8 mouse cellular contexts compared by ENCODE assay signal in the genomic region with DNA sequence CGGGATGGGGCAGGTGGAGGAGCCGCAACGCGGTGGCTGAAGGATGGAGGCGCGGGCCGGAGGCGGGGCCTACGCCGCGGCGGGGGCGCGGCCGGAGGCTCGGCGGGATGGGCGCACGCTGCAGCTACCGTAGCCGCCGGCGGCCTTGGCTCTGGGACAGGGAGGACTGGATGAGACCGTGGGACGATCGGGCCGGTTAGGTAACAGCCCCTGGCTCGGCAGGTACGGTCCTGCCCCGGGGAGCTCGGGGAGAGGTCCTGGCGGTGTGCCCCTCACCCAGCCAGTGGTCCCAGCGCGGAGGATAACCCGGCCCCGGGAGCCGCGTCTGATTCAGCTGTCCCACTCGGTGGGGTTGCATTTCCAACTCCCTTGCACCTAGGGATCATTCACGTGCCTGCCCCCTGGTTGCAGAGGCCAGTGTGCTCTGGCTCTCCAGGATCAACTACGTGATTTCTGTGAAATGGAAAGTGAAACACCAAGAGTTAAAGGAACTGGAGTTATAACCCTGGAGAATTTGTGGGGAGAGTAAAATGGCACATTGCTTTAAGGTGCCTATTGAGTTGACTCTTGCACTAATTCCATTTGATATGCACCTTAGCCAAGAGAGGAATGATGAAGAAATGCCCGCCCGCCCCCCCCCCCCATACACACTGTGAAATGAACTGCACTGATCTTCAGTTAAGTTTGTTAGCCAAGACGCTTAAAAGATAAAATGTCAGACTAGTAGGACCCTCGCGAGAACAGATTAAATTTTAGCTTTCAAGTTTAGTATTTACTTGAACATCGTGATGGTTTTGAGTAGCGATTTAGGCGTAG. TPM values are rescaled to one million over a fixed set of nuclear protein-coding genes. Genes with fewer than 3 reads are reported as not detected.
A peak's percentile ranks its signal among the peaks of the same experiment; 100 is the strongest.
DNase-seq lines count a peak whose midpoint lies in the region; ATAC-seq and TF ChIP-seq lines count a peak whose summit lies in the region.

No protein-coding gene starts in this region.

- TF ChIP-seq POLR2A in MEL (IDR thresholded peaks at IDR 0.05; ENCODE audit: control insufficient read depth in 1 of 2, insufficient read depth in 1 of 2, low read depth in 1 of 2, low read length in 2 of 2, poor library complexity in 1 of 2): peak in 1 of 2 experiments; percentile 57; a peak in 1 of 4 replicates

- TF ChIP-seq RAD21 in MEL (IDR thresholded peaks at IDR 0.05; ENCODE audit: low read depth, low read length): no peak

- peak overlapping the region; percentile 55 for H3K4me2 ChIP-seq in forebrain, embryonic 15.5 days (replicated peaks)
- H3K4me2 ChIP-seq in lung, embryonic 15.5 days: peak overlapping the region; percentile 75

- no peaks in the 10 kb centered on the region for H3K27me3 ChIP-seq in MEL (ENCODE audit: control insufficient read depth in 1 of 2, insufficient read depth in 2 of 2, low read length in 2 of 2)
- H3K27me3 ChIP-seq in forebrain, embryonic 15.5 days: no peaks in the 10 kb centered on the region
- H3K27me3 ChIP-seq in lung, embryonic 15.5 days: no peaks in the 10 kb centered on the region

- H3K36me3 ChIP-seq in MEL (ENCODE audit: control insufficient read depth in 1 of 2, insufficient read depth in 2 of 2, low read length in 2 of 2): peaks cover 4 to 10% of the 10 kb centered on the region in 2 experiments; a peak in 3 of 4 replicates
- no peaks in the 10 kb centered on the region for H3K36me3 ChIP-seq in forebrain, embryonic 15.5 days
- H3K36me3 ChIP-seq in lung, embryonic 15.5 days: peaks cover 12% of the 10 kb centered on the region; the same call in 1 of the 2 replicates

- no peak for TF ChIP-seq EP300 in MEL (IDR thresholded peaks at IDR 0.05; ENCODE audit: low read depth in 1 of 2, low read length in 2 of 2)

- peaks cover 3 to 8% of the 10 kb centered on the region in 2 experiments; a peak in 3 of 4 replicates for H3K4me1 ChIP-seq in MEL (ENCODE audit: control insufficient read depth in 1 of 2, insufficient read depth in 2 of 2, low read length in 2 of 2)
- H3K4me1 ChIP-seq in forebrain, embryonic 15.5 days: peaks cover 9% of the 10 kb centered on the region; the same call in 1 of the 2 replicates
- H3K4me1 ChIP-seq in lung, embryonic 15.5 days: peaks cover 6% of the 10 kb centered on the region

- peak; percentile 69 for DNase-seq in MEL (ENCODE audit: low read depth, low spot score)
- peak; percentile 90 for DNase-seq in cerebellum, adult 11-12 months
- peak; percentile 75 to 80 for DNase-seq in heart, postnatal 36 days
- DNase-seq in layer of hippocampus, adult 8-10 months (ENCODE audit: low spot score in 2 of 2): peak; percentile 42 to 49
- peak; percentile 56 for DNase-seq in ovary, postnatal 14 days (ENCODE audit: low spot score)
- DNase-seq in thymus, postnatal 4 days: peak; percentile 79

- peak; percentile 85 for ATAC-seq in forebrain, embryonic 15.5 days (replicated peaks)
- peak; percentile 81 for ATAC-seq in lung, embryonic 15.5 days (ENCODE audit: borderline replicate concordance, extremely low read depth, low FRiP score, low TSS enrichment)

- peaks cover 21% of the 10 kb centered on the region for H3K79me2 ChIP-seq in MEL (ENCODE audit: control insufficient read depth, insufficient read depth, low read length, poor library complexity)

- TF ChIP-seq CTCF in MEL (IDR thresholded peaks at IDR 0.05 in 2 of 3, conservative IDR thresholded peaks at IDR 0.05 in 1 of 3; ENCODE audit: control insufficient read depth in 1 of 3, insufficient read depth in 1 of 3, low read depth in 2 of 3, low read length in 3 of 3, poor library complexity in 1 of 3, severe bottlenecking in 1 of 3): no peak

- H3K9me3 ChIP-seq in MEL (replicated peaks; ENCODE audit: insufficient read depth, low read length): no peaks in the 10 kb centered on the region
- H3K9me3 ChIP-seq in forebrain, embryonic 15.5 days: no peaks in the 10 kb centered on the region
- no peaks in the 10 kb centered on the region for H3K9me3 ChIP-seq in lung, embryonic 15.5 days

- intact Hi-C loops in heart, postnatal 36 days (cut with DNase I): loop anchor here (5.0 kb wide), 4 partner anchors 54 to 131 kb away; a partner anchor contains a TSS

- H3K27ac ChIP-seq in MEL (ENCODE audit: control insufficient read depth, low read depth, low read length): peak overlapping the region; percentile 51
- peak overlapping the region; percentile 99 for H3K27ac ChIP-seq in forebrain, embryonic 15.5 days (replicated peaks)
- H3K27ac ChIP-seq in lung, embryonic 15.5 days: peak overlapping the region; percentile 97

- H3K4me3 ChIP-seq in MEL (ENCODE audit: control insufficient read depth in 1 of 2, insufficient read depth in 1 of 2, low read depth in 2 of 2, low read length in 2 of 2): peak overlapping the region; percentile 80 to 86
- H3K4me3 ChIP-seq in forebrain, embryonic 15.5 days: peak overlapping the region; percentile 77
- peak overlapping the region; percentile 95 for H3K4me3 ChIP-seq in lung, embryonic 15.5 days

- 2% methylated on average over 49 of the region's 49 CpGs for WGBS in forebrain, embryonic 15.5 days
- under 1% methylated on average over 49 of the region's 49 CpGs for WGBS in lung, embryonic 15.5 days

- H3K9ac ChIP-seq in MEL (ENCODE audit: control insufficient read depth, low read depth, low read length, poor library complexity, severe bottlenecking): peak overlapping the region; percentile 96
- H3K9ac ChIP-seq in forebrain, embryonic 15.5 days (replicated peaks): peak overlapping the region; percentile 64
- peak overlapping the region; percentile 85 for H3K9ac ChIP-seq in lung, embryonic 15.5 days

TF ChIP-seq in MEL, 35 proteins besides CTCF, POLR2A, EP300 and RAD21:
- peak; percentile 88 for TF ChIP-seq CHD2 (IDR thresholded peaks at IDR 0.05; ENCODE audit: low read length)
- 0 out of 2 replicates have a peak, but pooled peaks have one; percentile 12 for TF ChIP-seq UBTF (IDR thresholded peaks at IDR 0.05; ENCODE audit: borderline replicate concordance, insufficient read depth, low read depth, low read length)
- no peak for TF ChIP-seq TAL1 (IDR thresholded peaks at IDR 0.05; ENCODE audit: low read length)
- TF ChIP-seq MYB (IDR thresholded peaks at IDR 0.05; ENCODE audit: low read depth, low read length): 0 out of 2 replicates have a peak, but pooled peaks have one; percentile 8
- TF ChIP-seq SMC3 (IDR thresholded peaks at IDR 0.05; ENCODE audit: low read depth, low read length): no peak
- TF ChIP-seq ETS1 (IDR thresholded peaks at IDR 0.05; ENCODE audit: low read depth, low read length): 0 out of 2 replicates have a peak, but pooled peaks have one; percentile 3
- TF ChIP-seq KAT2A (conservative IDR thresholded peaks at IDR 0.05; ENCODE audit: low read depth, low read length): no peak
- TF ChIP-seq E2F4 (IDR thresholded peaks at IDR 0.05; ENCODE audit: borderline replicate concordance, low read depth, low read length): no peak
- TF ChIP-seq BHLHE40 (IDR thresholded peaks at IDR 0.05; ENCODE audit: borderline replicate concordance, low read depth, low read length): peak; percentile 43; the same call in 1 of the 2 replicates
- 0 out of 2 replicates have a peak, but pooled peaks have one; percentile 17 for TF ChIP-seq GATA1 (IDR thresholded peaks at IDR 0.05; ENCODE audit: low read depth, low read length)
- TF ChIP-seq MAZ (IDR thresholded peaks at IDR 0.05; ENCODE audit: low read depth, low read length): peak; percentile 5; the same call in 1 of the 2 replicates
- TF ChIP-seq TBP (IDR thresholded peaks at IDR 0.05; ENCODE audit: low read depth, low read length): 0 out of 2 replicates have a peak, but pooled peaks have one; percentile 16
- TF ChIP-seq SIN3A (IDR thresholded peaks at IDR 0.05; ENCODE audit: low read length): peak; percentile 36
- peak; percentile 36; the same call in 1 of the 2 replicates for TF ChIP-seq MXI1 (IDR thresholded peaks at IDR 0.05; ENCODE audit: low read depth, low read length)
- TF ChIP-seq RCOR1 (IDR thresholded peaks at IDR 0.05; ENCODE audit: low read depth, low read length): no peak
- 0 out of 2 replicates have a peak, but pooled peaks have one; percentile 6 for TF ChIP-seq MYC (IDR thresholded peaks at IDR 0.05; ENCODE audit: low read depth, low read length)

RNA-seq across cellular contexts. Expression of a gene that starts 1.6 kb away (rescaled TPM):
- total RNA-seq in MEL (2012; rRNA removed): 23.0 and 33.8 TPM in 2 replicates
- polyA plus RNA-seq in MEL (2012; ENCODE audit: insufficient read depth in 1 of 2, insufficient read length in 2 of 2, low read depth in 1 of 2, low replicate concordance in 2 of 2, missing spikeins in 1 of 2): 10 to 100 TPM; 40.9 to 74.6 TPM
- 34.1 and 37.6 TPM in 2 replicates for polyA plus RNA-seq in forebrain, embryonic 15.5 days (2015; fragmentation: Nextera tagmentation; extraction: Ambion mirVana)
- total RNA-seq in heart, postnatal 36 days (2021): 100 to 1,000 TPM; 130 to 142 TPM
- 10 to 100 TPM; 38.4 to 45.3 (median 40.3) TPM for total RNA-seq in layer of hippocampus, adult 8-10 months (2022)
- polyA plus RNA-seq in lung, embryonic 15.5 days (2015; fragmentation: Nextera tagmentation; extraction: Ambion mirVana): 27.1 and 28.3 TPM in 2 replicates

Comparison
In these comparisons a context has a peak if more than half of its experiments do, and no peak if none do; other contexts are left out.
1. Peak in every context shown above with its lines: DNase-seq, ATAC-seq, H3K4me3 ChIP-seq and H3K27ac ChIP-seq.